Mouse (Mus musculus): ENCODE data around the gene Acer1.

The Acer1 gene

DNA sequence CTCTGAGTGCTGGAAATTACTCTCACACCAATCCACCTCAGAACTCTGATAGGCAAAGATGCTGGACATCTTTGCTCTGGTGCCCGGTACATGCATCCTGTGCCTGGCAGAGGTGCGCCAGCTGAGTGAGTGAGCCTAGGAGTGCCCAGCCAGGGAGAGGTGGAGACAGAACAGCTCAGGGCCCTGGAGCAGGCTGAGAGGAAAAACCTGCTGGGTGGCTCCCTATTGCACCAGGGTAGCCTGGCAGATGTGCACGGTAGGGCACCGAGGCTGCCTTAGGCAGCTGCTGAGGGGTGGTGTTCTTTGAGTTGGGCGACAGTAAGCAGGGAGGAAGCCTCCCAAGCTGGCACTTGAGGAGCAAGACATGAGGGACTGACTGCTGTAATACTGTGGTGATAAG, at the start of gene Acer1:
Gene Acer1, minus strand, starts transcription at position 114 of the 400 bp plus-strand sequence.
- no peak for DNase-seq (ENCODE audit: low spot score in 2 of 2)

DNA sequence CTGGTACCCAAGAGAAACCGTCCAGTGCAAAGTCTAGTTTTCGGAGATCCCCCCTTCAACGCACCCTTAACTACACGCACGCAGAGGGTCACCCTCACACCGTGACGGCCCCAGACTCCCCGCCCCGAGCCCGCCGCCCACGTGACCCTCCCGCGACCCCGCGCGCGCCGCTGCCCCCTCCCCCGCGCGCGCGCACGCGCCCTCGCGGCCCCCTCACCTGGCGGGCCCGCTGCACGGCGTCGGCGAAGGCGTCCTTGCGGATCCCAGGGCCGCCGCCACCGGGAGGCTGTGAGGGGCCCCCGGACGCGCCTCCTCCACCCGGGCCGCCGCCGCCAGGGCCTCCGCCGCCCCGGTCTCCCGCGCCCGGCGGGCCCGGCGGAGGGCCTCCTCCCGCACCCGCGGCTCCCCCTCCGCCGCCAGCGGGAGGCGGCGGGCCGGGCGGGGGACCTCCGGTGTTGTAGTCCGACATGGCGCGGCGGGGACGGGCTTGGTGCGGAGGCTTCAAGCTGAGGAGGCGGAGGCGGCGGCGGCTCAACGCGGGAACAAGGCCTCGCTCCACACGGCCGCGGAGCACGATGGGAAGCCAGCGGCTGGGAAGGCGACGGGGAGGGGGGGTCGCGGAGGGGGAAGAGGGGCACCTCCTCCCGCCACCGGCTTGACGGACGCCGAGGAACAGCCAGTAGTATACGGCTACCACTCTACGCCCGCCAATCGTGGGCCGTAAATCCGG, 49.2 kb upstream of the Acer1 start, which contains the start of gene Khsrp:
Gene Khsrp, minus strand, starts transcription at position 592 of the 730 bp plus-strand sequence.
- DNase-seq (ENCODE audit: low spot score in 2 of 2): no peak

DNA sequence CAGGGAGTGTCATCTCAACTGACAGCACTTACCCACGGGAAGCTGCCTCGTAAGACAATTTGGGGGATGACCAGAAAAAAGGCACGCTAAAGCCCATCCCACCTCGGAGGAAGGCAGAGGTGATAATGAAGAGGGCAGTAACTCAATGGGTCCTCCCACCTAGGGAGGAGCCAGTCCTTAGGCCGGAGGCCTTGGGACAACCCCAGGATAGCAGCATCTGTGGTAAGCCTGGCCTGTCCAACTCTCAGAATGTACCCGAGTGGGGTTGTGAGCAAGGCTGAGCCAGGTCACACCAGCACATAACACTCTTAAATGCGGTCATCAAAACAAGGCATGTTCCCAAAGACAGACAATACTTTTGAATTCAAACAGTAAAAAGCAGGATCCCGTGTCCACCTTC, 47.8 kb upstream of the Acer1 start:
- no peak for DNase-seq (ENCODE audit: low spot score in 2 of 2)

DNA sequence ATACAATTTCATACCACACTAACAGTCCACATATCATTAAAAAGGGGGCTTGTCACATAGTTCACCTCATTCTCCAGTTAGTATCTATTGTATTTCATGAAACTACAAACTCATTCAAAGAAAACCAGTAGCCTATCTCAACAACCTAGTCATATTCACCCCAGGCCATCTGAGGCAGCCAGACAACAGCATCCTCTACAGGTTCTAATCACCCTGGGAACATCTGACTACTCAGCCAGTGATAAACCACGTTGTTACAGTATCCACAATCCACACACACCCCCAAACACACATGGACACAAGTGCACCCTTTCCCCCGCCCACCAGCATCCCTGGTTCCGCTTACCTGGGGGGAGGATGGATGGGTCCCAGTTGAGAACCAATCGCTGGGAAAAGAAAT, 45.5 kb upstream of the Acer1 start:
- DNase-seq (ENCODE audit: low spot score in 2 of 2): no peak

DNA sequence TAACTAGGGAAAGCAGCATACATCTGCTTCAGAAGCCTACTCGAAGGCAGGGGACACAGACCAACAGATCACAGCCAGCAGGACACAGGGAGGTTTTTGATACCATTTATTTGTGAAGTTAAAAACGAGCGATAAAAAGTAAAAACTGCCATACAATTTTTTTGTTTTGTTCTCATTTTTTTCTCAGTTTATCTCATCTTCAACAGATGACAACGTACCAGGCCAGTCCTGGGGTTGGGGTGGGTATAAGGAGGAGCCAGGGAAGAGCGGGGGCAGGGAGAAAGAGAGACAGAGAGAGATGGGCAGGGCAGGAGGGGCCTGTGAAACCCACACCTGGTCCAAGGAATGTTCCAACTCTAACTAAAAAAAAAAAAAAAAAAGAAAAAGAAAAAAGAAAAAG, 39.0 kb upstream of the Acer1 start:
- no peak for DNase-seq (ENCODE audit: low spot score in 2 of 2)

DNA sequence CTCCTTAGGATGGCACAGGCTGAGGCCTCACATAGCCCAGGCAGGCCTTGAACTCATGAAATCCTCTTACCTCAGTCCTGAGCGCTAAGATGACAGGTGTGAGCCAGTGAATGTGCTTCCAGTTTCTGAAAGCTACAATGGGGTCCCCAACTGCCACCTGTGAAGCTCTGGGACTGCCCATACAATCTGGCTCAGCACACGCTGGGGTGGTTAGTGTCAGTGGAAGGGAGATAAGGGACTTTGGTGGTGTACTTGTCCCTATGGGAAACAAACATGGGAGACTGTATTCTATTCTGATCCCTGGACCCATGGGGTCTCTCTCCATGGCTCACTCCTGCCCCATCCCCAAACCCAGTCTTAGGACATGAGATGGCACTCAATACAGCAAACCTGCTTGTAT, 37.8 kb upstream of the Acer1 start:
- no peak for DNase-seq (ENCODE audit: low spot score in 2 of 2)

DNA sequence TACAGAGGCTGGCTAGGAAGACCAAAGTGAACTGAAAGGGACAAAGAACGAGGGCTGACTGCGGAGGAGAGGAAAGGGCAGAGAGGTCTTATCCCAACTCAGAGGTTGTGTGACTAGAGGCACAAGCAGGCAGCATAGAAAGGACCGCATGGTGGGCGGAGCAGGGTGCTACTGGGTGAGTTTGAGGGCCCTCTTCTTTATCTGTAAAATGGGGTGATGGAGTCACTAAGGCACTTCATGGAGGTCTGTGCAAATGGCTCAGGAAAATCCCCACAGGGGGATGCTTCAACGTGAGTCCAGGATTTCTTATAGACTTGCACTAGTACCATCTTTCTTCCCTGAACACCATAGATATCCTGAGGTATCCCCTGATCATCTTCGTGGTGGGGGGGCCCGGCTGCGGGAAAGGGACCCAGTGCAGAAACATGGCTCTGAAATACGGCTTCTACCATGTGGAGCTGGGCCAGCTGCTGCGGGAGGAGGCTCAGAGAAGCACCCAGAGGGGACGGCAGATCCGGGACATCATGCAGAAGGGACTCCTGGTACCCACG, 30.4 kb upstream of the Acer1 start:
- no peak for DNase-seq (ENCODE audit: low spot score in 2 of 2)

DNA sequence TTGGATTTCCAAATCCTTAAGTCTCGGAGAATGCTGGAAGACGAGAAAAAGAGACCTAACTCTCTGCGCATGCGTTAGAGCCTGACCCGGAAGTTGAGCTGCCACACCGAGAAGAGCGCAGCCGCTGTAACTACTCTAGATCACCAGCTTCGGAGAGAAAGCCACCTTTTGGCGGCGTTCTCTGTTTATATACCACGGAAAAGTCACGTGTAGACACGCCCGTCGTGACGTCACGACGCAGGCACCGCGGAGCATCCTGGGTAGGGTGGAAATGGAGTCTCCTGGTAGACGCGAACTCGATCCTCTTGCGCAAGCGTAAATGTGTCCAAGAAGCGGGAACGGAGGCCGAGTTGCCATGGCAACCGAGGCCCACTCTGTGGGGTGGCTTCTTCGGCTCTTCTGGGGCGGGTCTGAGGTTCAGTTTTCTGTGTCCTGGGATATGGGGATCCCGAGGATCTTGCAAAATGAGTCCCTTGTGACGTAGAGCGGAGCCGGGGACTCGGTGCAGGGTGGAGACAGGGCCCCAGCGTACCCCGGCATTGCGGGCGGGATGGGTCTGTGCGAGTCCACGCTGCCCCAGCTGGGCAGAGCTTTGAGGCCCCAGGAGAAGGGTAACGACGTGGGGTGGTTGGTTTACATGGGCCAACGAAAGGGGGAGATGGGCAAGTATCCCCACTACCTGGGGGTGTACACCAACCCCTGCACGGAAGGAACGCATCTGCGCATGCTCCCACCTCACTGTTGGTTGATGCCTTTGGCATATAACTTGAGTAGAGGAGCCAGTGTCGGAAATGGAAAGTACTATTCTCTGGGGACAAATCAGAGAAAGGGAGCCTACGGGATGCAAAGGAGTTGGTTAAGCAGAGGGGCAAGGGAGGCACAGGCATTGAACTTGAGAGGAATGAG, 29.6 kb upstream of the Acer1 start, which contains the start of the genes Gtf2f1 and Gm17949:
Gene Gtf2f1, minus strand, starts transcription at position 53 of the 906 bp plus-strand sequence.
Gene Gm17949, plus strand, starts transcription at position 234 of the 906 bp plus-strand sequence.
- peak; percentile 93 to 96 for DNase-seq (ENCODE audit: low spot score in 2 of 2)

DNA sequence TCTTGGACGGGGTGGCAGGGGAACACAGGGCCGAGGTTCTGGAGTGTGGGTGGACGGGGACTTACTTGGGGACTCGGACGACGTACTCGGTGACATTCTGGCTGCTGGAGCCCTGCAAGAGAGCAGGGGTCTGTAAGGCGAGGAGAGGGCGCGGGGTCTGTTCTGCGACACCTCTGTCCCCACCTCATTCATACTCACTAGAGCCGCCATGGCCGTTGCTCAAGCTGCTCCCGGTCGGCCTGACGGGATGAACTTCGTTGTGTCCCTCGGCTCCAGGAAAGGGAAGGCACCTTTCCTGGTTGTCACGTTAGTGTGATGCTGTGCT, 28.9 kb upstream of the Acer1 start:
- no peak for DNase-seq (ENCODE audit: low spot score in 2 of 2)

DNA sequence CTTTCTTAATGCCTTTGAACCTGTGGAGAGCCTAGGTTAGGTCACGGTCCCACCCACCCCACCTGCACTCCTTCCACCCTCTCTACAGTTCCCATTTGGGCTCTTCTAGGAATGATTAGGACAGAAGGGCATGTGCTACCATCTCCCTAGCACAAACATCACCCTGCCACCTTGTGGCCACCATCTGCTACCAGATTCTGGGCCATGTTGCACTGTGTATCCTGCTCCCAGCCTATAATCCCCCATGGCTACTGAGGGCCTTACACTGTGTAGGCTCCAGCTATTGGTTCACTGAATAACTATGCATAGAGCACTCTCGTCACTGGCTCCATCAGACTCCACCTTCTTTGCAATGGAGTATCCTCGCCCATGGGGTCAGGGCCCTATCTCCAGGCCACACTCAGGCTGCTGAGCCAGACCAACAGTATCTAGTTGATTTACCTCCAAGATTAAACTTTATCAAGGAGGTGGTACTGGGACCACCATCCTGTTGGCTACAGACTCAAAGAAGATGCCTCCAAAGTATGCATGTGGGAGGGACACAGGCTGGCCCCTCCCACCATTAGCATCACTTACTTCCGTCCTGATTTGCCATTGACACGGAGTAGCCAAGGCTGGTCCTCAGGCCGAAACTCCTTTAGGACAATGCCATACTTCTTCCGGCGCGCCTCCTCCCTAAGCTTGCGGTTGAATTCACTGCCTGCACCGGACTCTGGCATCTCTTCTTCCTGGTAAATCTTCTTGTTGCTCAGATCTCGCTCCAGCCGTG, 25.4 kb upstream of the Acer1 start:
- no peak for DNase-seq (ENCODE audit: low spot score in 2 of 2)

DNA sequence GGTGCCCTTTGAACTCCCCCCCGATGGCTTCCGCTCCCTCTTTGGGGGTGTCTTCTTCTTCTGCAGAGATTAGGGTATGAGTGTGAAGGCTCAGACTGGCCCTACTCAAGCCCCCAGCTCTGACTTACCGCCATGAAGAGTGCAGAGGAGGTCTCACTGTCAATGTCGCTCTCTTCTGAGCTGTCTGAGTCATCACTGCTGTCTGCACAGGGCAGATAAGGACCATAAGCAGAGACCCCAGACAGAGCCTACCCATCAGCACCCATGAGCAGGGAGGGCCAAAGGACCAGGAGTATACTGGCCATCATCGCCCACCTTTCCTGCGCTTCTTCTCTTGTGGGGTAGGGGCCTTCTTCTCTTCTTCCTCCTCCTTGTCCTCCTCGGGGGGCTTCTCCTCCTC, 22.1 kb upstream of the Acer1 start:
- no peak for DNase-seq (ENCODE audit: low spot score in 2 of 2)

DNA sequence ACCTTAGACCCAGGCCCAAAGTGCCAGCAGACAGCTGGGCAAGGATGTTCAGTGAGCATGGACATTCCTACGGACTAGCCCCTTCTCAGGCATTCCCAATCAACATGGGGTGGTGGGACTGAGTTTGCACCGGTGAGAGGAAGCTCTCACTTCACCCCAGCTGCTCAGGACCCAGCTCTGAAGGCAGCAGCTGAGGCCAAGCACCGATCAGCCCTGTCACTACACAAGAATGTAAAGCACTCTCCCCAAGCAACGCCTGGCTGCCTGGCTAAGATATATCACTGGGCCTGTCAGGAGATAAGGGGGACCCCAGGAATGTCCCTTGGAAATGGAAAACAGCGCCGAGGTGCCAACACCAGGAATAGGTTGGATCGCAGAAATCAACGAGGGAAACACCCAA, 19.3 kb upstream of the Acer1 start:
- DNase-seq (ENCODE audit: low spot score in 2 of 2): no peak

DNA sequence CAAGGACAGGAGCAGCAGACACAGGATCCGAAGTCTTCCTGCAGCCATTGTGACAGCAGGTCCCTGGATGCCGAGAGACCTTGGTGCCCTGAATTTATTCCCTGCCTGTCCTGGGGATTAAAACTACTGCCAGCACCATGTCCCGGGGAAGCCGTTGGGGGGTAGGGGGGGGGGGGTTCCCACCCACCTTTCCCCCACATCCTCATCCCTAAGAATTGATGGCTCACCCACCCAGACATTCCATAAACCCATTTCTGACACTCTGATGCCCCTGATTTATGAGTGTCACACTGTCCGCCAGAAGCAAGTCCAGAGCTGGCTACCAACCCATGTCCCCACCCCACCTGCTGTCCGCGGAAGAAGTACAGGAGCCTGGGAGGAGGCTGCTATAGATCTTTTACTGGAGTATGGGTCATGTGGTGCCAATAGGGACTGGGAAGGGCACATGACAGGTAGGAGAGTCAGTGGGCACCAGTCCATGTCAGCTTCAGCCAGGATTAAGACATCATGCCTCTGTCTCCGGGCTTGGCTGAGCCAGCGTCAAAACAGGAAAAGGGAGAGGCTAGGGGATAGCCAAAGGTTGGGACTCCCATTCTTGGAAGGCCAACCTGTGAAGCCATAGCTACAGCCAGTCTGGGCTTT, 18.2 kb upstream of the Acer1 start, which contains the start of gene Pspn:
Gene Pspn, minus strand, starts transcription at position 51 of the 642 bp plus-strand sequence.
- DNase-seq (ENCODE audit: low spot score in 2 of 2): no peak

DNA sequence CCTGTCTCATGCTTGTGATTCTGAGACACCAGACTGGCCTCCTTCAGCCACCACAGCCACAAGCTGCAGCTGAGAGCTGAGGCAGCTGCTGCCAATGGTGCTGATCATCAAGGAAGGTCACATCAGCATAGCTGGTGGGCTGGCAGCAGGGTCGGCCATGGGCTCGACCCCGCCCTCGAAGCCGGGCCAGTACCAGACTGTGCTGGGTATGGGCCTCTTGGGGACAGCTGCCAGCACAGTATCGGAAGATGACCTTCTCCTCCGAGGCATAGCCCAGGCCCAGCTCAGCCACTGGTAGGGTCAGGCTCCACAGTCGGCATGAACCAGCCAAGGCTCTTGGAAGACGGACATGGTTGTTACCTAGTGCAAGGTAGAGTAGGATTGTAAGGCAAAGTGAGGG, 17.5 kb upstream of the Acer1 start:
- no peak for DNase-seq (ENCODE audit: low spot score in 2 of 2)

DNA sequence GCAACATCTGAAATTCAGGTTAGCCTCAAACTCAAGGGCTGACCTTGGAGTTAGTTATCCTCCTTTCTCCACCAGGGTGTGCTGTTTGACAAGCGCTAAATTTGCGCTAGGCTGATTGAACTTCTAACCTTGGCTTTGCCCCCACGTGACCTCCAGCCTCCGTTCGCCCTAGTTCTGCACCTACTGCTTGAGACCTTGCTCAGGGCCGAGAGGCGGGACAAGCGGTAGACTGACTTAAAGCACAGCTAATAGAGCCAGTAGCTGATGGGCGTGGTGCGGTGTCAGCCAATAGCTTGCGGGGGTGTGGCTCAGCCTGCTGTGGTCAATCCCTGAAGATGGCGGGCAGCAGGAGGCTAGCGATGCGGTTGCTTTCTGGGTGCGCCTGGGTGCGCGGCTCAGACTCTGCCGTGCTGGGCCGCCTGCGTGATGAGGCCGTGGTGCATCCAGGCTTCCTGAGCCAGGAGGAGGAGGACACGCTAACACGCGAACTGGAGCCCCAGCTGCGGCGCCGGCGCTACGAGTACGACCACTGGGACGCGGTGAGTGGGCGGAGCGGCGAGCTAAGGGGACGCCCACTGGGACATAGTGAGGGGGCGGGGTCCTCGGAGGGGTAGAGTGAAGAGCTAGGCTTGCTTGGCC, 15.2 kb upstream of the Acer1 start, which contains the start of gene Alkbh7:
Gene Alkbh7, plus strand, starts transcription at position 311 of the 639 bp plus-strand sequence.
- peak; percentile 94 to 96 for DNase-seq (ENCODE audit: low spot score in 2 of 2)

DNA sequence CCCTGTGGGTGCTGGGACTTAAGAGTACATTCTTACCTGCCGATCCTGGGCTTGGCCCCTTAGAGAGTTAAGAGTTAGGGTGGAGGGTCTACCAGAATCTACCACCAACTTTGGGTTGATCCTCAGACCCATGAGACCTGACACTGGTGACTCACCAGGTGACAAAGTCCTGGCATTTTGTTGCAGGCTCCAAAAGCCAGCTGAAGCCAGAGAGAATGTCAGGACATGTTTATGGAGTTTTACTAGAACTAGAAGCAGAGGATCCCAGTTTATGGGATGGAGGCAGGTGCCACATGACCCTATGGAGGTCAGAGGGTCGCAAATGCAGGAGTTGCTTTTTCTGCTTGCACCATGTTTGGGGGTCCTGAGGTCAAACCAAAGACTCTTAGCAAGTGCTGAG, 14.6 kb upstream of the Acer1 start:
- no peak for DNase-seq (ENCODE audit: low spot score in 2 of 2)

DNA sequence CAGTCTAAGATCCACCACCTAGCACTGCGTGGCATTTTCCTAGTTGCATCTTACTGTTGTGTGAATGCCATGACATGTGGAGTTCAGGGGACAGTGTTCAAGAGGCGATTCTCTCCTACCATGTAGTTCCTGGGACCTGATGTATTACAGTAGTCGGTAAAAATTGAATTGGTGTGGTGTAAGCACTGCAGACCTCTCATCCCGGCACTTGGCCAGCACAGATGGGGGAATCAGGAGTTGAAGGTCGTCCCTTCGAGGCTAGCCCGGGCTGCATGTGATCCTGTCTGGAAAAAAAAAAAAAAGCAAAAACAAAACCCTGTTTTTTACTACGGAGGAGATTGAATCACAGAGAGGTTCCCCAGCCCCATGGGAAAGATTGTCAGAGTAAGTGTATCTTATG, 13.1 kb upstream of the Acer1 start:
- no peak for DNase-seq (ENCODE audit: low spot score in 2 of 2)

DNA sequence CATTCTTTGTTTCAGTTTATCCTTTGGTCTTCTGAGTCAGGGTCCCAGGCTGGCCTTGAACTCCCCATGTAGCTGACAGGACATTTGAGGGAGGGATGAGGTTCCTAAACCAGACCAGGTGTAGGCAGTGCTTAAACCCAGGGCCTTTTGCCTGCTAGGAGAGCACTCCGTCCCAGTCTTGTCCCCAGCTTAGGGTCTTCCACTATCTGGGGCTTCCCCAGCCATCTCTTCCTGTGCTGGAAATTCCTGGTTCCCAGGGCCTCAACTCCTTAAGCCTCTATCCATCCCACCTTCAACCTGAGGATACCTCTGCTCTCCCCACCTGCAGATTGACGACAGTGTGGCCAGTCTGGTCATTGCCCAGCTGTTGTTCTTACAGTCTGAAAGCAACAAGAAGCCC, 9.0 kb upstream of the Acer1 start:
- DNase-seq (ENCODE audit: low spot score in 2 of 2): no peak

DNA sequence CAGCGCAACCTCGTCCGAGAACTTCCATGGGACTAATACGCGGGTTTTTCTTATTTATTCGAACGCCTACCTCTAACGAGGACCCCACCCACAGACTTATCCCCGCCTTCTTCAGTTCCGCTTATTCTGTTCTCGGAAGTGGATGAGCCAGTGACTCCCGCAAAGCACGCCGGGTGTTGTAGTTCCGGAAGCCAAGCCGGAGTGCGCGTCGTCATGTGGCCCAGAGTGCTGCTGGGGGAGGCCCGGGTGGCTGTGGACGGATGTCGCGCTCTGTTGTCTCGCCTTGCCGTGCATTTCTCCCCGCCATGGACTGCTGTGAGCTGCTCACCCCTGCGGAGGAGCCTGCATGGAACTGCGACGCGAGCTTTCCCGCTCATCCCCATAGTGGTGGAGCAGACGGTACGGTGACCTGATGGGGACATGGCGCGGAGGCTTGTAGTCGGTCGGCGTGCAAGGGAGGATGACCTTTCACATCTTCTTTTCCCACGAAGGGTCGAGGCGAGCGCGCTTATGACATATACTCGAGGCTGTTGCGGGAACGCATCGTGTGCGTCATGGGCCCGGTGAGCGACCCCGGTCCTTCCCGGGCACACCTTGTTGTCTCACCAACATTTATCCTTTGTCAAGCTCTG, 8.3 kb upstream of the Acer1 start, which contains the start of gene Clpp:
Gene Clpp, plus strand, starts transcription at position 191 of the 632 bp plus-strand sequence.
- peak; percentile 81 to 96 for DNase-seq (ENCODE audit: low spot score in 2 of 2)

All from left cerebral cortex, adult 9 months (tissue).